Mouse (Mus musculus) intestine, embryonic 16.5 days (tissue): ENCODE measurements around the gene Cbfb. TPM values are rescaled to one million over a fixed set of nuclear protein-coding genes. Genes with fewer than 3 reads are reported as not detected.

Source experiments
- ATAC-seq: fragments of 200-750 bp; cut with Nextera tagmentation; 2 replicates; pipeline ENCODE4 v1.8.0; 2017; ENCODE audit warnings: moderate TSS enrichment, moderate library complexity
- H3K27ac ChIP-seq: fragments of 300-500 bp; sonication (generic); 2 replicates; pipeline ENCODE4 v1.5.1; 2014; ENCODE audit warnings: mild to moderate bottlenecking, low read length
- H3K27me3 ChIP-seq: fragments of 300-500 bp; sonication (generic); replicated peaks from 2 replicates; pipeline ENCODE4 v1.6.1; 2014; ENCODE audit warnings: low read length, control low read depth, mixed read lengths; ENCODE audit not compliant: control insufficient read depth, insufficient read depth
- H3K36me3 ChIP-seq: fragments of 300-500 bp; sonication (generic); 2 replicates; pipeline ENCODE4 v1.6.1; 2014; ENCODE audit warnings: low read length, control low read depth; ENCODE audit not compliant: control insufficient read depth, insufficient read depth
- H3K4me1 ChIP-seq: fragments of 300-500 bp; sonication (generic); 2 replicates; pipeline ENCODE4 v1.6.1; 2014; ENCODE audit warnings: low read length, control low read depth, mixed read lengths; ENCODE audit not compliant: control insufficient read depth, insufficient read depth
- H3K4me2 ChIP-seq: fragments of 300-500 bp; sonication (generic); 2 replicates; pipeline ENCODE4 v1.6.1; 2014; ENCODE audit warnings: low read depth, low read length, control low read depth
- H3K4me3 ChIP-seq: fragments of 300-500 bp; sonication (generic); 2 replicates; pipeline ENCODE4 v1.5.1; 2014; ENCODE audit warnings: mild to moderate bottlenecking, low read length
- H3K9ac ChIP-seq: fragments of 300-500 bp; sonication (generic); 2 replicates; pipeline ENCODE4 v1.6.1; 2014; ENCODE audit warnings: low read depth, low read length
- H3K9me3 ChIP-seq: fragments of 300-500 bp; sonication (generic); 2 replicates; pipeline ENCODE4 v1.6.1; 2016; ENCODE audit warnings: low read length, control low read depth; ENCODE audit not compliant: control insufficient read depth
- WGBS: fragments of 180-500 bp; shearing (Covaris S2); extraction: QIAGEN DNeasy Blood & Tissue Kit; methylation state at CpG from one replicate; pipeline ENCODE4 v1.1.7; 2014; 5-methylcytosine and 5-hydroxymethylcytosine counted together
- polyA plus RNA-seq: library from polyadenylated mRNA; unstranded; fragments of >200 nt; fragmentation: Nextera tagmentation; extraction: Ambion mirVana; gene quantifications from 2 replicates; pipeline ENCODE4 v1.2.1, GENCODE M21; 2015

The Cbfb gene
- polyA plus RNA-seq, 1 experiment from 2014 or later = 28.2 TPM

DNA sequence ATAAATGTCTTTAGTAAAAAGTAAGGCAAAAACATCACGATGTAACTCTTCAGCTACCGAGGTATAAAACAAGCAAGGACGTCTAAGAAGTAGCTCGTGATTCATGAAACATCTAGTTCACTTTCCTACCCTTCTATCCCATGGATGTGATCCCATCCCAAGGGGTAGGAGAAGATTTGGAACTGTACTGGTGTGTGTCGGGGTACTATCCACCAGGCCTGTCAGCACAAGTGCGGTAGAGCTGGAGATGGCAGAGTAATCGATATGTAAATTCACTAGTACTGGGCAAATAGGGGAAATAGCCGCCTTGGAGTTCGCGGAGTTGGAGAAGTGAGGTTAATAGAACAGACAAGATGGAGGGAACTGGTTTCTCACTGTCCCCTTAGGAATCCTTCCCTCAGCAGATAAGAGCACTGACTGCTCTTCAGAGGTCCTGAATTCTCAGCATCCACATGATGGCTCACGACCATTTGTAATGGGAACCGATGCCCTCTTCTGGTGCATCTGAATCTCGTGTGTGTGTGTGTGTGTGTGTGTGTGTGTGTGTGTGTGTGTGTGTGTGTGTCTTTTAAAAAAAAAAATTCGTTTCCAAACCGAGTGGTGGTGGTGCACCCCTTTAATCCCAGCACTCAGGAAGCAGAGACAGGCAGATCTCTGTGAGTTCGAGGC, 92.9 kb downstream of the Cbfb start:
- Histone ChIP-seq H3K9ac (0 out of 2 replicates have a peak overlapping the region, but pooled peaks have one; percentile 74), H3K4me1 (peaks cover 30% of the 10 kb centered on the region), H3K9me3 (no peaks in the 10 kb centered on the region), H3K27me3 (peaks cover 33% of the 10 kb centered on the region), H3K27ac (no peak overlapping the region), H3K4me2 (peak overlapping the region; percentile 92; the same call in 1 of the 2 replicates), H3K4me3 (peak overlapping the region; percentile 71), H3K36me3 (no peaks in the 10 kb centered on the region; the same call in 1 of the 2 replicates)
- WGBS = 39% methylated on average over 16 of the region's 16 CpGs
- no peak for ATAC-seq

DNA sequence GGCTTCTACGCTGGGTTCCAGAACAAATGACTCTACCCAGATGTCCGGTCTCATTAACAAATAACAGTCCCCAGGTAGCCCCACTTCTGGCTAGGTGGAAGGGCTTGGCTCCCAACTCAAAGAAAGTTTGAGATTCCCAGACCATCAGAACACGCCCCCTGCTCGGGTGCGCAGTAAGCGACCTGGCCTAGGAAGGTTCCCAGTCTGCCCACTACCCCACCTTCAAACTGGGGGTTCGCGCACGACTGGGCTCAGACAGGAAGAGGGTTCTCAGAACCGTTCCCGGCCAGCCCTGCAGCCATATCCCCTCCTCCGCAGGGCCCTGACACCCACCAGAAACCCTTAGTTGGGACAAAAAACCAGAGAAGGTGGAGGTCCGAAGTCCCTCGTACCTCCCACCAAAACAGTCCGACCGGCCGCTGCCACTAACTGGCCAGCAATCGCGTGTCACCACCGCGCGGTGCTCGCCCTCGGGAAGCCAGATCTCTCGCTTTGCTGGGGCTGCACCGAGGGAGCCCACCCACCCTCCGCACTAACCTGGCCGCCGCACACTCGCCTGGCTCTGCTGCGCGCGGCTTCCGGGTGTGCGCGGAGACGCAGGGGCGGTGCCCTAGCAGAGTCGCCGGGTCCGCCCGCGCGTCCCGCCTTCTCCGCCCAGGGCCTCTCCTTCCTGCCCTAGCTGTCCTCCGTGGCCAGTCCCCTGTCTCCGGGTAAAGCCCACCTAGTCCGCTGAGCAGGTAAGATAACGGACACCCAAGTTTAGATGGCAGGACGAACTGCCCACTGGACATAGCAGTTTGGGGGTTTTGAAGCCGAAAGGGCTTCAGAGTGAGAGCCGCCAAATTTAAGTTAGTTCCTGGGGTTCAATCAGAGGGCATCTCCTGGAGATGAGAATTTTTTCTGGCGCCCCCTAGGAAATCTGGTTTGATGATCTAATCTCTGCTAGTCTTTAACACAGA, 93.8 kb downstream of the Cbfb start, which contains the start of the genes Tradd and Fbxl8:
Tradd (minus strand) TSS at position 586 of the 959 bp plus-strand sequence.
Fbxl8 (plus strand) TSS at position 625 of the 959 bp plus-strand sequence.
- no peaks in the 10 kb centered on the region; the same call in 1 of the 2 replicates for H3K36me3 ChIP-seq
- peak within 1 kb of the TSS; percentile 55 for H3K27ac ChIP-seq
- H3K4me2 ChIP-seq = peak within 1 kb of the TSS; percentile 92
- peaks cover 33% of the 10 kb centered on the region for H3K4me1 ChIP-seq
- 1% methylated on average over 53 of the region's 54 CpGs for WGBS
- no peaks in the 10 kb centered on the region for H3K9me3 ChIP-seq
- H3K27me3 ChIP-seq = peaks cover 33% of the 10 kb centered on the region
- H3K9ac ChIP-seq = peak within 1 kb of the TSS; percentile 74
- peak within 1 kb of the TSS; percentile 71 for H3K4me3 ChIP-seq
- peak; percentile 85 for ATAC-seq

GRCm38 (mm10) chr8:105265128-105265527, 94.7 kb downstream of the Cbfb start:
- H3K4me3 ChIP-seq = peak overlapping the region; percentile 71
- peak overlapping the region; percentile 92 for H3K4me2 ChIP-seq
- no peaks in the 10 kb centered on the region for H3K9me3 ChIP-seq
- peaks cover 34% of the 10 kb centered on the region for H3K4me1 ChIP-seq
- WGBS = 8% methylated on average over 10 of the region's 10 CpGs
- H3K9ac ChIP-seq = peak overlapping the region; percentile 74
- ATAC-seq = peak; percentile 32; the same call in 1 of the 2 replicates
- H3K36me3 ChIP-seq = no peaks in the 10 kb centered on the region; the same call in 1 of the 2 replicates
- H3K27ac ChIP-seq = peak overlapping the region; percentile 55
- peaks cover 35% of the 10 kb centered on the region for H3K27me3 ChIP-seq

- no peaks in the 10 kb centered on the region; the same call in 1 of the 2 replicates for H3K36me3 ChIP-seq
- WGBS = 41% methylated on average over 13 of the region's 13 CpGs
- H3K4me2 ChIP-seq = no peak overlapping the region
- no peak overlapping the region for H3K27ac ChIP-seq
- no peak for ATAC-seq
- H3K4me3 ChIP-seq = no peak overlapping the region
- no peaks in the 10 kb centered on the region for H3K9me3 ChIP-seq
- H3K4me1 ChIP-seq = peaks cover 42% of the 10 kb centered on the region
- peaks cover 52% of the 10 kb centered on the region for H3K27me3 ChIP-seq
- no peak overlapping the region for H3K9ac ChIP-seq
These were observed 96.3 kb downstream of the Cbfb start for GRCm38 (mm10) chr8:105266775-105267174.

Other genes with a start within 250 kb of the Cbfb start
- gene Ces2e, start 244.4 kb upstream of the Cbfb start, polyA plus RNA-seq = 63.9 and 95.6 TPM in 2 replicates
- gene Ces2f, start 223.3 kb upstream of the Cbfb start, polyA plus RNA-seq = not detected in 2 replicates
- gene Ces2g, start 209.0 kb upstream of the Cbfb start, polyA plus RNA-seq = 0.80 and 0.97 TPM in 2 replicates
- gene Ces2h, start 169.8 kb upstream of the Cbfb start, polyA plus RNA-seq = 0.05 TPM in 1 of 2 replicates, not detected in the other
- not detected in 2 replicates for gene Ces3a, start 122.1 kb upstream of the Cbfb start, polyA plus RNA-seq
- gene Ces3b, start 86.9 kb upstream of the Cbfb start, polyA plus RNA-seq = not detected in 2 replicates
- gene Ces4a, start 38.9 kb upstream of the Cbfb start, polyA plus RNA-seq = not detected in 2 replicates
- 20.6 and 21.7 TPM in 2 replicates for gene D230025D16Rik, start 54.5 kb downstream of the Cbfb start, polyA plus RNA-seq
- gene B3gnt9, start 84.5 kb downstream of the Cbfb start, polyA plus RNA-seq = 16.2 and 17.5 TPM in 2 replicates
- gene Tradd, start 93.9 kb downstream of the Cbfb start, polyA plus RNA-seq = 44.9 and 46.0 TPM in 2 replicates
- gene Fbxl8, start 94.0 kb downstream of the Cbfb start, polyA plus RNA-seq = 6.0 and 6.8 TPM in 2 replicates
- 0.17 and 0.18 TPM in 2 replicates for gene Hsf4, start 99.1 kb downstream of the Cbfb start, polyA plus RNA-seq
- 1.3 and 1.4 TPM in 2 replicates for gene Nol3, start 105.5 kb downstream of the Cbfb start, polyA plus RNA-seq
- 6.7 and 7.2 TPM in 2 replicates for gene 4931428F04Rik, start 119.2 kb downstream of the Cbfb start, polyA plus RNA-seq
- gene Exoc3l, start 125.4 kb downstream of the Cbfb start, polyA plus RNA-seq = 6.6 and 7.4 TPM in 2 replicates
- gene E2f4, start 127.0 kb downstream of the Cbfb start, polyA plus RNA-seq = 86.7 and 89.2 TPM in 2 replicates
- 28.0 and 30.3 TPM in 2 replicates for gene Elmo3, start 134.9 kb downstream of the Cbfb start, polyA plus RNA-seq
- gene Lrrc29, start 155.6 kb downstream of the Cbfb start, polyA plus RNA-seq = 1.5 and 1.8 TPM in 2 replicates
- gene Tmem208, start 155.7 kb downstream of the Cbfb start, polyA plus RNA-seq = 141 and 142 TPM in 2 replicates
- 1.4 and 1.8 TPM in 2 replicates for gene Fhod1, start 177.3 kb downstream of the Cbfb start, polyA plus RNA-seq
- gene Slc9a5, start 178.2 kb downstream of the Cbfb start, polyA plus RNA-seq = 0.93 and 1.1 TPM in 2 replicates
- 0.06 and 0.15 TPM in 2 replicates for gene Plekhg4, start 202.6 kb downstream of the Cbfb start, polyA plus RNA-seq
- gene Kctd19, start 242.8 kb downstream of the Cbfb start, polyA plus RNA-seq = 0.04 TPM in 1 of 2 replicates, not detected in the other
- 0.07 TPM in 1 of 2 replicates, not detected in the other for gene Lrrc36, start 242.9 kb downstream of the Cbfb start, polyA plus RNA-seq